Comparison of ENCODE assay signal across 20 mouse cellular contexts in genomic region chr1:43292561-43292960, GRCm38 (mm10).
"Had no signal": no experiment of that assay in that cellular context is flagged by ENCODE, and none has a peak within 500 bp of the region (broad histone marks: within the 10 kb centered on the region; RNA-seq: fewer than 3 reads in every experiment).

No protein-coding gene starts in this region.

- H3K27ac ChIP-seq: layer of hippocampus, adult 2 months; limb, embryonic 10.5 days; limb, embryonic 13.5 days; liver, embryonic 12.5 days; liver, embryonic 15.5 days; lung, embryonic 15.5 days had no signal

- H3K36me3 ChIP-seq: limb, embryonic 10.5 days; limb, embryonic 13.5 days; liver, embryonic 12.5 days; liver, embryonic 15.5 days; lung, embryonic 15.5 days had no signal

- H3K4me1 ChIP-seq: limb, embryonic 10.5 days; limb, embryonic 13.5 days; lung, embryonic 15.5 days had no signal

- H3K9ac ChIP-seq: limb, embryonic 13.5 days; liver, embryonic 12.5 days; liver, embryonic 15.5 days; lung, embryonic 15.5 days had no signal

- H3K4me2 ChIP-seq: limb, embryonic 13.5 days; liver, embryonic 12.5 days; liver, embryonic 15.5 days; lung, embryonic 15.5 days; midbrain, embryonic 11.5 days had no signal

- DNase-seq: kidney, adult 18-20 months; kidney, postnatal 14 days; layer of hippocampus, adult 9-11 months; liver; lung, adult 18-20 months; lung, postnatal 10 days; lung, postnatal 4 days; midbrain, embryonic 14.5 days; right cerebral cortex, adult 18-20 months; right cerebral cortex, postnatal 25 days; spleen, adult 18-20 months; thymus, postnatal 25 days had no signal

- H3K27me3 ChIP-seq: limb, embryonic 13.5 days; liver, embryonic 12.5 days; liver, embryonic 15.5 days; lung, embryonic 15.5 days had no signal

- H3K4me3 ChIP-seq: layer of hippocampus, adult 2 months; limb, embryonic 10.5 days; limb, embryonic 13.5 days; liver, embryonic 12.5 days; liver, embryonic 15.5 days; lung, embryonic 15.5 days had no signal

- H3K9me3 ChIP-seq: limb, embryonic 10.5 days; liver, embryonic 12.5 days; liver, embryonic 15.5 days; lung, embryonic 15.5 days had no signal

- ATAC-seq: hindbrain, embryonic 16.5 days; liver, embryonic 12.5 days had no signal
